Mouse (Mus musculus): ENCODE data around the gene H2afz. TPM values are rescaled to one million over a fixed set of nuclear protein-coding genes. Genes with fewer than 3 reads are reported as not detected.

Gene H2afz
- polyA plus RNA-seq (2014; fragmentation: Nextera tagmentation; extraction: Ambion mirVana): 1,646 and 1,983 TPM in 2 replicates

GRCm38 (mm10) chr3:137864124-137864987, at the start of gene H2afz:
Gene H2afz, plus strand, starts transcription at chr3:137864487.
- Histone ChIP-seq H3K4me2 (ENCODE audit: low read length) (peak within 1 kb of the TSS; percentile 61), H3K27me3 (replicated peaks; ENCODE audit: control insufficient read depth, insufficient read depth, low read length) (no peaks in the 10 kb centered on the region), H3K9me3 (replicated peaks; ENCODE audit: control insufficient read depth, low read length) (no peaks in the 10 kb centered on the region), H3K9ac (ENCODE audit: low read length) (peak within 1 kb of the TSS; percentile 95), H3K27ac (ENCODE audit: low read depth, low read length) (peak within 1 kb of the TSS; percentile 97), H3K4me3 (ENCODE audit: low read depth, low read length) (peak within 1 kb of the TSS; percentile 84), H3K4me1 (ENCODE audit: control insufficient read depth, insufficient read depth, low read length) (peaks cover 6% of the 10 kb centered on the region), H3K36me3 (ENCODE audit: control insufficient read depth, insufficient read depth, low read length) (peaks cover 11% of the 10 kb centered on the region; the same call in 1 of the 2 replicates)
- DNase-seq (ENCODE audit: low spot score) (peak; percentile 99), ATAC-seq (peak; percentile 93)
- under 1% methylated on average over 100 of the region's 115 CpGs for WGBS

- no peak overlapping the region for H3K9ac ChIP-seq (ENCODE audit: low read length)
- peak; percentile 44 for DNase-seq (ENCODE audit: low spot score)
- H3K27ac ChIP-seq (ENCODE audit: low read depth, low read length): no peak overlapping the region
- no peaks in the 10 kb centered on the region for H3K36me3 ChIP-seq (ENCODE audit: control insufficient read depth, insufficient read depth, low read length)
- no peaks in the 10 kb centered on the region for H3K9me3 ChIP-seq (replicated peaks; ENCODE audit: control insufficient read depth, low read length)
- no peak overlapping the region for H3K4me3 ChIP-seq (ENCODE audit: low read depth, low read length)
- ATAC-seq: no peak
- WGBS: 3% methylated on average over 4 of the region's 4 CpGs
- no peaks in the 10 kb centered on the region for H3K27me3 ChIP-seq (replicated peaks; ENCODE audit: control insufficient read depth, insufficient read depth, low read length)
- no peaks in the 10 kb centered on the region for H3K4me1 ChIP-seq (ENCODE audit: control insufficient read depth, insufficient read depth, low read length)
- no peak overlapping the region for H3K4me2 ChIP-seq (ENCODE audit: low read length)
Observed at GRCm38 (mm10) chr3:137818713-137819112, 45.6 kb upstream of the H2afz start.

- Histone ChIP-seq H3K9me3 (replicated peaks; ENCODE audit: control insufficient read depth, low read length) (no peaks in the 10 kb centered on the region), H3K27me3 (replicated peaks; ENCODE audit: control insufficient read depth, insufficient read depth, low read length) (no peaks in the 10 kb centered on the region), H3K27ac (ENCODE audit: low read depth, low read length) (no peak overlapping the region), H3K9ac (ENCODE audit: low read length) (no peak overlapping the region), H3K4me2 (ENCODE audit: low read length) (no peak overlapping the region), H3K4me1 (ENCODE audit: control insufficient read depth, insufficient read depth, low read length) (no peaks in the 10 kb centered on the region), H3K4me3 (ENCODE audit: low read depth, low read length) (no peak overlapping the region), H3K36me3 (ENCODE audit: control insufficient read depth, insufficient read depth, low read length) (no peaks in the 10 kb centered on the region)
- DNase-seq (ENCODE audit: low spot score): no peak
- 75% methylated on average over 6 of the region's 6 CpGs for WGBS
- ATAC-seq: no peak
Observed at GRCm38 (mm10) chr3:137820688-137821467, 43.4 kb upstream of the H2afz start.

- H3K9me3 ChIP-seq (replicated peaks; ENCODE audit: control insufficient read depth, low read length): no peaks in the 10 kb centered on the region
- 94% methylated on average over 3 of the region's 3 CpGs for WGBS
- no peak overlapping the region for H3K4me3 ChIP-seq (ENCODE audit: low read depth, low read length)
- ATAC-seq (no peak), DNase-seq (ENCODE audit: low spot score) (no peak)
- H3K9ac ChIP-seq (ENCODE audit: low read length): no peak overlapping the region
- no peaks in the 10 kb centered on the region for H3K4me1 ChIP-seq (ENCODE audit: control insufficient read depth, insufficient read depth, low read length)
- no peak overlapping the region for H3K27ac ChIP-seq (ENCODE audit: low read depth, low read length)
- H3K27me3 ChIP-seq (replicated peaks; ENCODE audit: control insufficient read depth, insufficient read depth, low read length): no peaks in the 10 kb centered on the region
- no peak overlapping the region for H3K4me2 ChIP-seq (ENCODE audit: low read length)
- no peaks in the 10 kb centered on the region for H3K36me3 ChIP-seq (ENCODE audit: control insufficient read depth, insufficient read depth, low read length)
Observed at GRCm38 (mm10) chr3:137823317-137823716, 41.0 kb upstream of the H2afz start.

- 56% methylated on average over 11 of the region's 11 CpGs for WGBS
- H3K27me3 ChIP-seq (replicated peaks; ENCODE audit: control insufficient read depth, insufficient read depth, low read length): no peaks in the 10 kb centered on the region
Observed at GRCm38 (mm10) chr3:137827678-137828077, 36.6 kb upstream of the H2afz start.

GRCm38 (mm10) chr3:137831156-137831555, 33.1 kb upstream of the H2afz start:
- H3K4me1 ChIP-seq (ENCODE audit: control insufficient read depth, insufficient read depth, low read length): no peaks in the 10 kb centered on the region
- no peak for ATAC-seq
- no peak for DNase-seq (ENCODE audit: low spot score)
- no peak overlapping the region for H3K4me2 ChIP-seq (ENCODE audit: low read length)
- H3K27ac ChIP-seq (ENCODE audit: low read depth, low read length): no peak overlapping the region
- H3K36me3 ChIP-seq (ENCODE audit: control insufficient read depth, insufficient read depth, low read length): no peaks in the 10 kb centered on the region
- H3K9ac ChIP-seq (ENCODE audit: low read length): no peak overlapping the region
- no peaks in the 10 kb centered on the region for H3K27me3 ChIP-seq (replicated peaks; ENCODE audit: control insufficient read depth, insufficient read depth, low read length)
- H3K4me3 ChIP-seq (ENCODE audit: low read depth, low read length): no peak overlapping the region
- no peaks in the 10 kb centered on the region for H3K9me3 ChIP-seq (replicated peaks; ENCODE audit: control insufficient read depth, low read length)
- 97% methylated on average over 2 of the region's 2 CpGs for WGBS

More at GRCm38 (mm10) chr3:137827678-137828077, 36.6 kb upstream of the H2afz start:
- Histone ChIP-seq H3K9ac (ENCODE audit: low read length) (no peak overlapping the region), H3K36me3 (ENCODE audit: control insufficient read depth, insufficient read depth, low read length) (no peaks in the 10 kb centered on the region), H3K9me3 (replicated peaks; ENCODE audit: control insufficient read depth, low read length) (no peaks in the 10 kb centered on the region), H3K4me1 (ENCODE audit: control insufficient read depth, insufficient read depth, low read length) (no peaks in the 10 kb centered on the region), H3K27ac (ENCODE audit: low read depth, low read length) (no peak overlapping the region), H3K4me2 (ENCODE audit: low read length) (no peak overlapping the region), H3K4me3 (ENCODE audit: low read depth, low read length) (no peak overlapping the region)
- DNase-seq (ENCODE audit: low spot score) (no peak), ATAC-seq (0 out of 2 replicates have a peak, but pooled peaks have one; percentile 15)

GRCm38 (mm10) chr3:137833128-137833527, 31.2 kb upstream of the H2afz start:
- no peak overlapping the region for H3K4me3 ChIP-seq (ENCODE audit: low read depth, low read length)
- H3K9ac ChIP-seq (ENCODE audit: low read length): no peak overlapping the region
- H3K36me3 ChIP-seq (ENCODE audit: control insufficient read depth, insufficient read depth, low read length): no peaks in the 10 kb centered on the region
- H3K27ac ChIP-seq (ENCODE audit: low read depth, low read length): no peak overlapping the region
- DNase-seq (ENCODE audit: low spot score) (no peak), ATAC-seq (peak; percentile 40; the same call in 1 of the 2 replicates)
- no peaks in the 10 kb centered on the region for H3K27me3 ChIP-seq (replicated peaks; ENCODE audit: control insufficient read depth, insufficient read depth, low read length)
- no peaks in the 10 kb centered on the region for H3K4me1 ChIP-seq (ENCODE audit: control insufficient read depth, insufficient read depth, low read length)
- H3K4me2 ChIP-seq (ENCODE audit: low read length): no peak overlapping the region
- H3K9me3 ChIP-seq (replicated peaks; ENCODE audit: control insufficient read depth, low read length): no peaks in the 10 kb centered on the region

GRCm38 (mm10) chr3:137833698-137834097, 30.6 kb upstream of the H2afz start:
- no peaks in the 10 kb centered on the region for H3K27me3 ChIP-seq (replicated peaks; ENCODE audit: control insufficient read depth, insufficient read depth, low read length)
- no peak overlapping the region for H3K4me3 ChIP-seq (ENCODE audit: low read depth, low read length)
- no peak overlapping the region for H3K4me2 ChIP-seq (ENCODE audit: low read length)
- no peaks in the 10 kb centered on the region for H3K4me1 ChIP-seq (ENCODE audit: control insufficient read depth, insufficient read depth, low read length)
- DNase-seq (ENCODE audit: low spot score) (no peak), ATAC-seq (no peak)
- no peak overlapping the region for H3K9ac ChIP-seq (ENCODE audit: low read length)
- WGBS: 84% methylated on average over 4 of the region's 4 CpGs
- no peak overlapping the region for H3K27ac ChIP-seq (ENCODE audit: low read depth, low read length)
- H3K36me3 ChIP-seq (ENCODE audit: control insufficient read depth, insufficient read depth, low read length): no peaks in the 10 kb centered on the region
- no peaks in the 10 kb centered on the region for H3K9me3 ChIP-seq (replicated peaks; ENCODE audit: control insufficient read depth, low read length)
